Mouse (Mus musculus) heart, postnatal 36 days (tissue): Measurements from ENCODE around the gene 9530077C05Rik. TPM values are rescaled to one million over a fixed set of nuclear protein-coding genes. Genes with fewer than 3 reads are reported as not detected.
"Not testable (repeated sequence)": the region's sequence is repeated elsewhere in the genome, so short reads cannot be mapped to it uniquely, and the experiment has no call there.

Experiments used
- DNase-seq, 2 experiments: peaks; one replicate each; pipeline ENCODE4 v3.0.0; 2021 to 2022
- intact Hi-C: fragments of 180-260 bp; cut with DNase I; formaldehyde crosslinking; loops from one replicate; pipeline ENCODE4 v1.15.1; 2025
- total RNA-seq, 2 experiments: library from RNA; stranded (reverse); gene quantifications; 2 replicates each; pipeline ENCODE4 v1.2.3; 2021

9530077C05Rik gene
- total RNA-seq, 2 experiments from 2014 or later = 0.47 to 0.57 TPM

DNA sequence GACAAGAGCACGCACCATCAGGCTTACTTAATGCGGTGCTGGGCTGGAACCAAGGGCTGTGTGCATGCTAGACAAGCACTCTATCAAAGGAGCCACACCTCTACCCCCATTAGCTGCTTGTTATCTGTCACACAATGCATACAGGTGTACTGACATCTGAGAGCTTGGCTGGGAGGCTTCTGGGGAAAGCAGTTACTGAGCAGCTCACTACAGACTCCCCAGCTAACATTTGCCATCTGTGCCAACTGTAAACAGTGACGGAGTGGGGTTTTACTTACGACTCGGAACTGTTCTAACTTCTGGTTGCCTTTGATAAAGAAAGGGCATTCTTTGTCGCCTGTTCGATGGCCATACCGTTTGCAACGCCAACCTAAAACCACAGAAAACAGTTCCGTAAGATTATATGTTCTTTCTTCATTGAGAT is 42.2 kb downstream of the 9530077C05Rik start:
- intact Hi-C loops = no loop called here
- no peak for DNase-seq

DNA sequence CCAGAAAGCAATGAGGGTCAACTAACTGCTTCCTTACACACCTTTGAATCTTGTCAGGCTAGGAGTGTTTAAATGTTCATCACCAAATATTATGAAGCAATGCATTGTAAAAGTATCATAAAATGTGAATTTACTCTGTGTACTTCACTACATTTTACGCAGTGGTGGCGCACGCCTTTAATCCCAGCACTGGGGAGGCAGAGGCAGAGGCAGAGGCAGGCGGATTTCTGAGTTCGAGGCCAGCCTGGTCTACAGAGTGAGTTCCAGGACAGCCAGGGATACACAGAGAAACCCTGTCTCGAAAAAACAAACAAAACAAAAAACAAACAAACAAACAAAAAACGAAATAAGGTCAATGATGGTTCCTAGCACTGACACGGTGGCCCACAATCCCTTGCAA is 42.7 kb downstream of the 9530077C05Rik start, which contains the start of gene Gm17545:
Gene Gm17545, plus strand, starts transcription at position 301 of the 400 bp plus-strand sequence.
- intact Hi-C loops, DNase-seq: not testable (repeated sequence)

DNA sequence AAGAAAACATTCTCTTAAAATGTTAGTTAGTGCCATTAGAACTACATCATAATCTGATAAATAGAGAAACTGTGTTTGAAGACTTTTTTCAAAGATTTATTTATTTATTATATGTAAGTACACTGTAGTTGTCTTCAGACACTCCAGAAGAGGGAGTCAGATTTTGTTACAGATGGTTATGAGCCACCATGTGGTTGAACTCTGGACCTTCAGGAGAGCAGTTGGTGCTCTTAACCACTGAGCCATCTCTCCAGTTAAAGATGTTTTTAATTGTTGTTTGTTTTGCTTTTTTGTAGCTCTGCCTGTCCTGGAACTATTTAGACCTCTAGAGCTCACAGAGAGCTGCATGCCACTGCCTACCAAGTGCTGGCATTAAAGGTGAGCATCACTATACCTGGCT is 43.7 kb downstream of the 9530077C05Rik start:
- intact Hi-C loops = no loop called here
- no peak for DNase-seq

DNA sequence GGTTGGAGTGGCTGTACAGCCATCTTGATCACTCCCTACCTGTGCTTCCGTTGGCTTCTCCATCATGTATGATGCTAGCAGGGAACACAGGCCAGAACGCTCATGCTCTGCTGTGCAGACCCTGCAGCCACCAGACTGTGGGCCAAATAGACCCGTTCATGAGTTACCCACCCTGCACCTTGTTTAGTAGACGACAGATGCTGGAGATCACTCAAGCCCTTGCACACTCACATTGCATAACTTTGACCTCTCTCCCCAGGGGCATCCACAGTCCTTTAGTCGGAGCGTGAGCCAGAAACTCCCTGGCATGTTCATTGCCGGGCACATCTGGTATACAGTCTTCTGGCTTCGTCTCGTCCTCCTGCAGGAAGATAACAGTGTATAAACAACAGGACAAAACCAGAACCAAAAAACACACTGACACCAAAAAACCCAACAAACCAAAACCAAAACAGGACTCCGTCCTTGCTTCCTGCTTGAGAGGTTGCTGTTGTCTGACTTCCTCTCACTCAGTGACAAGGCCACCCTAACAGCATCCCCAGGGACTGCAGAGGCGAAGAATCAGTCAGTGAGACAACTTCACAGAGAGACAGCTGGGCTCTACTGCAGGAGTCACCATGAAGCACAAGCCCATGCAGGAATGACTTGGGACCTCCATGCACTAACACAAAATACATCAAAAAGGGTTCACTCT is 46.0 kb downstream of the 9530077C05Rik start:
- intact Hi-C loops = no loop called here
- DNase-seq = peak in 1 of 2 experiments; percentile 15

DNA sequence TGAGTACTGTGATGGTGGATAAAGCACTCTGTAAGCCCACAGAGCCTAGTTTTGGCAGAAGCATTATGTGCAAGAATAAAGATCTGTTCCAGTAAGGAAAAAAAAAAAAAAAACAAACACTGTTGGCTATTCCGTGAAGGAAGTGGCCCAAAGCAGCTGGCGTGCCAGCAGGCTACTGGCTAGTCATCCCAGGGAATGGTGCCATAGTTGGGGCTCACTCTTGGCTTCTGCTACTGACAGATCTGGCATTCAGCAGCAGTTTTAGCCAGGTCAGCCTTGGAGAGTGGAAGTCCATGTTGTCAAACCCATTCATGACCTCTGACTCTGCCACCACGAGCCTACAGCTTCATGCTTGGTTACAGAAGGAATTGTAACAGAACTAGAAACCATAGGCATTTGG is 50.6 kb downstream of the 9530077C05Rik start:
- DNase-seq = peak; percentile 18 to 31
- intact Hi-C loops = no loop called here

GRCm38 (mm10) chr9:22466212-22466611 is 54.9 kb downstream of the 9530077C05Rik start:
- intact Hi-C loops = loop anchor here (5.0 kb wide), 1 partner anchor 74 kb away; no protein-coding TSS in a partner anchor
- no peak for DNase-seq

- DNase-seq = peak; percentile 36 to 74
- intact Hi-C loops = loop anchor here (5.0 kb wide), 1 partner anchor 75 kb away; no protein-coding TSS in a partner anchor
These were observed 56.3 kb downstream of the 9530077C05Rik start for GRCm38 (mm10) chr9:22467371-22468169.

DNA sequence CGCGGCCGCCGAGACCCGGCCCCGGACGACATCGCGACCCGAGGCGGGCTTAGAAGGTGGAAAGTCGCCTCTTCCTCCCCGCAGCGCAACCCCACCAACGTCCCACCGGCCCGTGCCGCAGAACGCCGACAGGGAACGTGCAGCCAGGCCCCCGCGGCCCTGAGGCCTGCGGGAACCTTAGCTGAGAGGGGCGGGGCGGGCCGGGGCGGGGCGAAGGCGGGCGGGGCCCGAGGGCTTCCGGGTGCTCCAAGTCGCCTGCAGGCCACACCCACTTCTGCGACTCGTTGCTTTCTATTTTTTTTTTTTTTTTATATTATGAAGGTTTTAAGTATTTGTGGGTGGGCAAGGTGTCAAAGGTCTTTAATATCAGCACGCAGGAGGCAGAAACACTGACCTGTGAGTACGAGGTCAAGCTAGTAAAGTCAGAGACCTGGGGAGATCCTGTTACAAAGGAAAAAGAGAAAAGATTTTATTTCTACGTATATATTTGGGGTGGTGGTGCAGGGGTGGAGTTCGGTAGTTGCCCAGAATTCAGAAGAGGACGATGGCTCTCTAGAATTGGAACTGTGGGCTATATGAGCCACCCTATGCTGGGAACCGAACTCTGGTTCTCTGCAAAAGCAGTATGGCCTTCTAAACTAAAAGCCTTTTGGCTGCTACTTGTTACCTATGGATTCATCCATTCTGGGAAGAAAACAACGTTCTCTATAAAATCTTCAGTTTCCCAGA is 57.0 kb downstream of the 9530077C05Rik start:
- peak in 1 of 2 experiments; percentile 63 for DNase-seq
- intact Hi-C loops = loop anchor here (5.0 kb wide), 1 partner anchor 76 kb away; no protein-coding TSS in a partner anchor

DNA sequence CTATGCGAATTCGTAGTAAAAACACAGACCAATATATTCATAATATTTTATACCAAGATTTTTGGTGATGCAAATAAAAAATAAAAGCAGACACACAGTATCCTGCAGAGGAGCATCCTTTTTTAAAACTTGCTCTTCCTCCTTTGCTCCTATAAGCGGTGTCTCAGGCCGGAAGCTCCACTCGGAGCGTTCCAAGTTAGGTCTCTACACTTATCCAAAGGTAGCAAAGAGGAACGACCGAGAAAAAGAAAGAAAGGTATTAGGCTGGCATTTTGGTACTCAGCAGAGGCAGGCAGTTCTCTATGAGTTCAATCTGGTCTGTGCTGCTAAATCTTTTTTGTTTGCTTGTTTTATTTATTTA is 57.6 kb downstream of the 9530077C05Rik start:
- intact Hi-C loops = loop anchor here (5.0 kb wide), 1 partner anchor 77 kb away; no protein-coding TSS in a partner anchor
- DNase-seq = no peak

DNA sequence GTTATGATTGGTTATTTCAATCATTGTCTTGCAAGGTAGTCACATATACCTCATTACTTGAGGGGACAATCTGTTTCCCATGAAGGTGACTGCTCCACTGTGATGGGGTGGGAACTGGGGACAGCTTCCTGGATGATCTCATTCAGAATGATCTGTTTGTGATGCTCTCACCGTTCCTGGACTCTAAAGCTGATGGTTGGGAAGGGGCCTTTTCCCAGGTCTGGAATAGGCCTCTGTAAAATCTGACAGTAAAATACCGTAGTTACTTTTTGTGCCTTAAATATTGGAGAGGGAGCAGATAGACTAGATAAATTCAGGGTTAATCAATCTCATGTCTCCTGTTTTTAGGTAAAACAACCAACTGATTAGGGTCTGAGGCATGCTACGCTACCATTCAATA is 58.3 kb downstream of the 9530077C05Rik start, which contains the start of gene Rp9:
Gene Rp9, minus strand, starts transcription at position 101 of the 400 bp plus-strand sequence.
- intact Hi-C loops = loop anchor here (5.0 kb wide), 1 partner anchor 77 kb away; no protein-coding TSS in a partner anchor
- no peak for DNase-seq

- intact Hi-C loops = loop anchor here (2.0 kb wide), 1 partner anchor 65 kb away; the partner anchor contains the start of gene 9530077C05Rik
- peak; percentile 88 to 90 for DNase-seq
These were observed 64.1 kb downstream of the 9530077C05Rik start, which contains the start of gene Bbs9 for GRCm38 (mm10) chr9:22475424-22475868. Bbs9 (plus strand) TSS chr9:22475715.

DNA sequence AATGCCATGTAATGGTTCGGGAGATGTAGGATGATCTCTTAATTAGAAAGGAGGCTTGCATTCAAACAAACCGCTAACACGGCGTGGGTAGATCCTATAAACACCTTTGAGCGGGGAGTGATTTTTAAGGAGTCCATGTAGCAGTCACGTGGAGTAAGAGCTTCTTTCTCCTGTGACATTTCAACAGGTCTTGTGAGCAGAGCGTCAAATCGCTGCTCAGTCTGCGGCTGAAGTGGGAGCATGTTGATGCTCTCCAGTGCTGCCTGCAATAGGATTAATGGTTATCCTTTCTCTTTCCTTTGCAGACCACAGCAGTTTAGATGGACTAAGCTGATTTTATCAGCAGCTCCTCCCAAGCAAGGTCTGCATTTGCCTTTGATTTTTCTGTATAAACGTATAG is 65.0 kb downstream of the 9530077C05Rik start:
- intact Hi-C loops = no loop called here
- peak in 1 of 2 experiments; percentile 22 for DNase-seq

GRCm38 (mm10) chr9:22478946-22479345 is 67.6 kb downstream of the 9530077C05Rik start:
- intact Hi-C loops = no loop called here
- no peak for DNase-seq

DNA sequence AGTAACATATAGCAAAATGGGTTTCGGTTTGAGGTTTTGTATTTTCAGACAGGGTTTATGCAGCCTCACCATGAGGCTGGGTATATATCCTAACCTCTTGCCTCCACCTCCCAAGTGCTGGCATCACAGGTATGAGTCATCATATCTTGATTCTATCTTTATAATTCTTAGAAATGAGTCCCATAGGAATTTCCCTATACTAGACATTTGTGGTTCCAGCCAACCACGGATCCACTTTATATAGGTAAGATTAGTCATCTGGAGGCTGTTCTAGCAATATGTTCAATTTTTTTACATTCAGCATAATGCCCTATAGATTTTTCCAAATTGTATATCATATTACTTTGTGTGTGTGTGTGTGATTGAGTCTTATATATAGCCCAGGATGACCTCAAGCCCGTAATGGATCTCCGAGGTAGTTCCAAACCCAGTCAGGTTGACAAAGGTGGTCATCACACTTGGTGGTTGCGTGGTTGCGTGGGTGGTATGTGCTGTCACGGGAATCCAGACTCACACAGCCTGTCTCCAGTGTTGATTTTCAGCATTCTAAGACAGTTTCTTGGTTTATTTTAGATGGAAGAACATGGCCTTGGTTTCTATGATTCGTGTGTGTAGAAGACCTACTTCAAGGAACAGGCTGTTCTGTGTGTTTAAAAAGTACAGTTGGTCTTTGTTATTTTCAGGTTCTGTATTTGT is 72.7 kb downstream of the 9530077C05Rik start:
- DNase-seq = no peak
- intact Hi-C loops = no loop called here

- intact Hi-C loops = no loop called here
- no peak for DNase-seq
These were observed 73.4 kb downstream of the 9530077C05Rik start for GRCm38 (mm10) chr9:22484562-22485308.

- intact Hi-C loops = no loop called here
These were observed 74.9 kb downstream of the 9530077C05Rik start for GRCm38 (mm10) chr9:22486211-22486610.

DNA sequence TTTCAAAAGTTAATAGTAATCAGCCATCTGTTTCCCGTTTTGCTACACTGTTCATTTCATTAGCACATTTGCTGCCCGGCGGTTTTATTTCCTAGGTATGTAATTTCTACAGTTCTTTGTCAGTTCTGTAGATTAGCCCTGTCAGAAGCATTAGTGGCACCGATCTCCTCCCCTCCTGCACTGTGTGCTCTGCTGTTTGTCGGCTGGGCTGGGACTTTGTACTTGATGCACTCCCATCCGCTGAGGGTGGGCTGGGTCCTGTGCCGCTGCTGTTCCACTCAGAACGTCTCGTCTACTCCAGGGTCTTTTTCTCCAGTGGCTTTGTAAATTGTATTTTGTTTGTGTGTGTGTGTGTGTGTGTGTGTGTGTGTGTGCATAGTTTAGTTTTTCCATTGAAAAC is 77.7 kb downstream of the 9530077C05Rik start:
- DNase-seq = no peak
- intact Hi-C loops = no loop called here

More at GRCm38 (mm10) chr9:22486211-22486610, 74.9 kb downstream of the 9530077C05Rik start:
- no peak for DNase-seq
